Comparison of ENCODE assay signal across 13 mouse cellular contexts in genomic region chr5:125217426-125218170, GRCm38 (mm10). TPM values are rescaled to one million over a fixed set of nuclear protein-coding genes. Genes with fewer than 3 reads are reported as not detected.
DNase-seq lines count a peak whose midpoint lies in the region; ATAC-seq and TF ChIP-seq lines count a peak whose summit lies in the region.
"Had no signal": no experiment of that assay in that cellular context is flagged by ENCODE, and none has a peak within 500 bp of the region (broad histone marks: within the 10 kb centered on the region; RNA-seq: fewer than 3 reads in every experiment).

No protein-coding gene starts in this region.

- TF ChIP-seq POLR2A in heart, adult 2 months (IDR thresholded peaks at IDR 0.05; ENCODE audit: insufficient read depth, low read depth, low read length): no peak

- no peak for TF ChIP-seq EP300 in heart, adult 2 months (IDR thresholded peaks at IDR 0.05; ENCODE audit: insufficient read depth, low read depth, low read length)

- intact Hi-C loops in heart, adult 2 months (cut with DNase I): no loop called here
- intact Hi-C loops in gastrocnemius, postnatal 36 days (cut with DNase I): loop anchor here (2.0 kb wide), 1 partner anchor 23 kb away; no protein-coding TSS in a partner anchor

- H3K9me3 ChIP-seq in heart, embryonic 14.5 days (ENCODE audit: control insufficient read depth, low read length): no peaks in the 10 kb centered on the region
- no peaks in the 10 kb centered on the region for H3K9me3 ChIP-seq in embryonic facial prominence, embryonic 10.5 days
- no peaks in the 10 kb centered on the region for H3K9me3 ChIP-seq in hindbrain, embryonic 13.5 days
- H3K9me3 ChIP-seq in midbrain, postnatal 0 days (ENCODE audit: low read length): no peaks in the 10 kb centered on the region
- no peaks in the 10 kb centered on the region for H3K9me3 ChIP-seq in heart, embryonic 11.5 days (replicated peaks; ENCODE audit: control insufficient read depth, low read length)
- H3K9me3 ChIP-seq: embryonic facial prominence, embryonic 15.5 days; heart, embryonic 13.5 days; liver, embryonic 15.5 days had no signal

- TF ChIP-seq CTCF in heart, adult 2 months (IDR thresholded peaks at IDR 0.05): no peak
- TF ChIP-seq CTCF in midbrain, postnatal 0 days (IDR thresholded peaks at IDR 0.05): no peak

- WGBS in heart, embryonic 14.5 days: 70% methylated on average over 9 of the region's 9 CpGs
- WGBS in heart, adult 2 months: 91% methylated on average over 9 of the region's 9 CpGs
- WGBS in embryonic facial prominence, embryonic 10.5 days: 72% methylated on average over 9 of the region's 9 CpGs
- 36% methylated on average over 9 of the region's 9 CpGs for WGBS in hindbrain, embryonic 13.5 days
- 44% methylated on average over 9 of the region's 9 CpGs for WGBS in midbrain, postnatal 0 days
- WGBS in heart, embryonic 11.5 days (ENCODE audit: insufficient replicate concordance): 67% methylated on average over 9 of the region's 9 CpGs

- peaks cover 26 to 32% of the 10 kb centered on the region in 2 experiments for H3K4me1 ChIP-seq in heart, embryonic 14.5 days (ENCODE audit: control insufficient read depth in 2 of 2, insufficient read depth in 2 of 2, low read length in 2 of 2)
- H3K4me1 ChIP-seq in heart, adult 2 months (ENCODE audit: control insufficient read depth, insufficient read depth, low read length): peaks cover 14% of the 10 kb centered on the region
- peaks cover 29% of the 10 kb centered on the region for H3K4me1 ChIP-seq in embryonic facial prominence, embryonic 10.5 days
- peaks cover 47% of the 10 kb centered on the region for H3K4me1 ChIP-seq in hindbrain, embryonic 13.5 days (replicated peaks)
- peaks cover 8% of the 10 kb centered on the region; the same call in 1 of the 2 replicates for H3K4me1 ChIP-seq in midbrain, postnatal 0 days (ENCODE audit: insufficient read depth, low read length)
- peaks cover 23% of the 10 kb centered on the region for H3K4me1 ChIP-seq in heart, embryonic 11.5 days (ENCODE audit: control insufficient read depth, insufficient read depth, low read length)

- DNase-seq in heart, adult 2 months: no peak
- no peak for DNase-seq in embryonic facial prominence, embryonic 10.5 days (ENCODE audit: low spot score)
- DNase-seq in midbrain, postnatal 0 days (ENCODE audit: low spot score): no peak
- DNase-seq in adrenal gland, adult 8-10 months: no peak
- no peak for DNase-seq in gastrocnemius, postnatal 36 days
- DNase-seq: cerebellum, adult 11 months had no signal

- H3K4me3 ChIP-seq in heart, embryonic 14.5 days (ENCODE audit: control insufficient read depth in 1 of 2, insufficient read depth in 1 of 2, low read depth in 1 of 2, low read length in 2 of 2): no peak overlapping the region
- no peak overlapping the region for H3K4me3 ChIP-seq in heart, adult 2 months
- no peak overlapping the region for H3K4me3 ChIP-seq in embryonic facial prominence, embryonic 10.5 days
- H3K4me3 ChIP-seq in hindbrain, embryonic 13.5 days: no peak overlapping the region
- no peak overlapping the region for H3K4me3 ChIP-seq in midbrain, postnatal 0 days (ENCODE audit: low read depth, low read length)
- no peak overlapping the region for H3K4me3 ChIP-seq in heart, embryonic 11.5 days (ENCODE audit: low read depth, low read length)
- H3K4me3 ChIP-seq: embryonic facial prominence, embryonic 15.5 days; heart, embryonic 13.5 days; liver, embryonic 15.5 days had no signal

- no peak overlapping the region for H3K4me2 ChIP-seq in heart, embryonic 14.5 days (ENCODE audit: low read length)
- H3K4me2 ChIP-seq in hindbrain, embryonic 13.5 days: no peak overlapping the region
- H3K4me2 ChIP-seq in midbrain, postnatal 0 days (ENCODE audit: low read depth, low read length, poor library complexity, severe bottlenecking): no peak overlapping the region
- H3K4me2 ChIP-seq in heart, embryonic 11.5 days: no peak overlapping the region
- H3K4me2 ChIP-seq: embryonic facial prominence, embryonic 15.5 days; heart, embryonic 13.5 days; liver, embryonic 15.5 days had no signal

- ATAC-seq in heart, embryonic 14.5 days (ENCODE audit: insufficient number of reproducible peaks, insufficient read depth, low FRiP score, low read depth): no peak
- no peak for ATAC-seq in hindbrain, embryonic 13.5 days (ENCODE audit: low FRiP score)
- ATAC-seq in midbrain, postnatal 0 days (ENCODE audit: low FRiP score): no peak
- ATAC-seq in heart, embryonic 11.5 days (replicated peaks; ENCODE audit: insufficient number of reproducible peaks, low FRiP score, low TSS enrichment): no peak
- ATAC-seq: intestine, postnatal 0 days had no signal

- H3K9ac ChIP-seq in heart, embryonic 14.5 days (ENCODE audit: low read length): 0 out of 2 replicates have a peak overlapping the region, but pooled peaks have one; percentile 21
- no peak overlapping the region for H3K9ac ChIP-seq in heart, adult 2 months (ENCODE audit: low read depth, low read length)
- peak overlapping the region; percentile 29; the same call in 1 of the 2 replicates for H3K9ac ChIP-seq in hindbrain, embryonic 13.5 days
- H3K9ac ChIP-seq in midbrain, postnatal 0 days (replicated peaks; ENCODE audit: low read length, poor library complexity, severe bottlenecking): no peak overlapping the region
- H3K9ac ChIP-seq in heart, embryonic 11.5 days (ENCODE audit: low read depth, low read length): no peak overlapping the region
- H3K9ac ChIP-seq: embryonic facial prominence, embryonic 15.5 days; heart, embryonic 13.5 days; liver, embryonic 15.5 days had no signal

- no peak overlapping the region for H3K27ac ChIP-seq in heart, embryonic 14.5 days (replicated peaks in 1 of 2; ENCODE audit: control insufficient read depth in 1 of 2, insufficient read depth in 1 of 2, low read depth in 2 of 2, low read length in 2 of 2)
- no peak overlapping the region for H3K27ac ChIP-seq in heart, adult 2 months
- H3K27ac ChIP-seq in embryonic facial prominence, embryonic 10.5 days (replicated peaks): peak overlapping the region; percentile 36; the same call in 1 of the 2 replicates
- peak overlapping the region; percentile 86 for H3K27ac ChIP-seq in hindbrain, embryonic 13.5 days
- 0 out of 2 replicates have a peak overlapping the region, but pooled peaks have one; percentile 4 for H3K27ac ChIP-seq in midbrain, postnatal 0 days (ENCODE audit: low read depth, low read length)
- no peak overlapping the region for H3K27ac ChIP-seq in heart, embryonic 11.5 days (ENCODE audit: low read depth, low read length)
- H3K27ac ChIP-seq: embryonic facial prominence, embryonic 15.5 days; heart, embryonic 13.5 days; liver, embryonic 15.5 days had no signal

- no peaks in the 10 kb centered on the region for H3K79me2 ChIP-seq in heart, adult 2 months (replicated peaks; ENCODE audit: control insufficient read depth, insufficient read depth, low read length)

- H3K36me3 ChIP-seq in heart, embryonic 14.5 days (ENCODE audit: control insufficient read depth, insufficient read depth, low read length): no peaks in the 10 kb centered on the region
- H3K36me3 ChIP-seq in heart, adult 2 months (ENCODE audit: control insufficient read depth, insufficient read depth, low read length): no peaks in the 10 kb centered on the region
- H3K36me3 ChIP-seq in embryonic facial prominence, embryonic 10.5 days (replicated peaks): no peaks in the 10 kb centered on the region
- H3K36me3 ChIP-seq in hindbrain, embryonic 13.5 days: no peaks in the 10 kb centered on the region
- no peaks in the 10 kb centered on the region for H3K36me3 ChIP-seq in midbrain, postnatal 0 days (ENCODE audit: insufficient read depth, low read length)
- H3K36me3 ChIP-seq in heart, embryonic 11.5 days (ENCODE audit: control insufficient read depth, insufficient read depth, low read length): no peaks in the 10 kb centered on the region
- H3K36me3 ChIP-seq: embryonic facial prominence, embryonic 15.5 days; heart, embryonic 13.5 days; liver, embryonic 15.5 days had no signal

- no peaks in the 10 kb centered on the region for H3K27me3 ChIP-seq in heart, embryonic 14.5 days (ENCODE audit: control insufficient read depth, insufficient read depth, low read length)
- no peaks in the 10 kb centered on the region for H3K27me3 ChIP-seq in heart, adult 2 months (ENCODE audit: control insufficient read depth, insufficient read depth, low read length)
- peaks cover 35% of the 10 kb centered on the region for H3K27me3 ChIP-seq in embryonic facial prominence, embryonic 10.5 days (replicated peaks; ENCODE audit: low read depth, poor library complexity, severe bottlenecking)
- no peaks in the 10 kb centered on the region for H3K27me3 ChIP-seq in hindbrain, embryonic 13.5 days
- no peaks in the 10 kb centered on the region for H3K27me3 ChIP-seq in midbrain, postnatal 0 days (ENCODE audit: insufficient read depth, low read length)
- H3K27me3 ChIP-seq in heart, embryonic 11.5 days (ENCODE audit: control insufficient read depth, insufficient read depth, low read length): no peaks in the 10 kb centered on the region
- H3K27me3 ChIP-seq: embryonic facial prominence, embryonic 15.5 days had no signal

RNA-seq across cellular contexts. Expression of gene Ncor2, which starts 38.6 kb away (rescaled TPM):
- 16.2 and 17.6 TPM in 2 replicates for polyA plus RNA-seq in heart, embryonic 14.5 days (2014; fragmentation: Nextera tagmentation; extraction: Ambion mirVana)
- total RNA-seq in heart, adult 2 months (2021): 10 to 100 TPM; 73.5 to 77.5 TPM
- 27.9 and 39.1 TPM in 2 replicates for polyA plus RNA-seq in heart, adult 2 months (2012; rRNA removed)
- polyA plus RNA-seq in embryonic facial prominence, embryonic 10.5 days (2016; fragmentation: Nextera tagmentation; extraction: Ambion mirVana): 19.2 and 19.8 TPM in 2 replicates
- polyA plus RNA-seq in hindbrain, embryonic 13.5 days (2015; fragmentation: Nextera tagmentation; extraction: Ambion mirVana): 24.8 and 25.1 TPM in 2 replicates
- total RNA-seq in midbrain, postnatal 0 days (2014; rRNA removed): 22.8 and 37.8 TPM in 2 replicates
- 15.5 and 17.8 TPM in 2 replicates for polyA plus RNA-seq in midbrain, postnatal 0 days (2015; fragmentation: Nextera tagmentation; extraction: Ambion mirVana)
- total RNA-seq in adrenal gland, adult 8-10 months (2022): 100 to 1,000 TPM; 188 to 380 (median 257) TPM
- 14.3 and 18.8 TPM in 2 replicates for polyA plus RNA-seq in heart, embryonic 11.5 days (2014; fragmentation: Nextera tagmentation; extraction: Ambion mirVana)
- total RNA-seq in gastrocnemius, postnatal 36 days (2021): 100 to 1,000 TPM; 102 to 112 TPM

Comparison
In these comparisons a context has a peak if more than half of its experiments do, and no peak if none do; other contexts are left out.
1. H3K9ac ChIP-seq: peak in heart, embryonic 14.5 days (single experiment) and hindbrain, embryonic 13.5 days (single experiment); none in heart, adult 2 months (single experiment), midbrain, postnatal 0 days (single experiment) and heart, embryonic 11.5 days (single experiment).
2. H3K27ac ChIP-seq: peak in embryonic facial prominence, embryonic 10.5 days (single experiment), hindbrain, embryonic 13.5 days (single experiment) and midbrain, postnatal 0 days (single experiment); none in heart, embryonic 14.5 days (0 of 2), heart, adult 2 months (single experiment) and heart, embryonic 11.5 days (single experiment).